Mouse (Mus musculus) stomach, embryonic 14.5 days (tissue): ENCODE data around the gene Qsox1. TPM values are rescaled to one million over a fixed set of nuclear protein-coding genes. Genes with fewer than 3 reads are reported as not detected.

Experiments used
- ATAC-seq: fragments of 200-750 bp; cut with Nextera tagmentation; 2 replicates; pipeline ENCODE4 v1.8.0; 2017; ENCODE audit warnings: low read depth, moderate TSS enrichment; ENCODE audit not compliant: insufficient number of reproducible peaks, insufficient read depth, low FRiP score
- H3K27ac ChIP-seq: fragments of 300-500 bp; sonication (generic); 2 replicates; pipeline ENCODE4 v1.5.1; 2014; ENCODE audit warnings: mild to moderate bottlenecking, low read length, moderate library complexity, mixed read lengths
- H3K27me3 ChIP-seq: fragments of 300-500 bp; sonication (generic); 2 replicates; pipeline ENCODE4 v1.6.1; 2014; ENCODE audit warnings: low read length, control low read depth, mixed read lengths; ENCODE audit not compliant: control insufficient read depth, insufficient read depth
- H3K36me3 ChIP-seq: fragments of 300-500 bp; sonication (generic); 2 replicates; pipeline ENCODE4 v1.6.1; 2014; ENCODE audit warnings: mild to moderate bottlenecking, control low read depth, low read length, moderate library complexity, mixed read lengths; ENCODE audit not compliant: control insufficient read depth, insufficient read depth
- H3K4me1 ChIP-seq: fragments of 300-500 bp; sonication (generic); 2 replicates; pipeline ENCODE4 v1.6.1; 2014; ENCODE audit warnings: low read length, control low read depth, mixed read lengths; ENCODE audit not compliant: control insufficient read depth, insufficient read depth
- H3K4me2 ChIP-seq: fragments of 300-500 bp; sonication (generic); replicated peaks from 2 replicates; pipeline ENCODE4 v1.6.1; 2014; ENCODE audit warnings: low read depth, low read length, control low read depth
- H3K4me3 ChIP-seq: fragments of 300-500 bp; sonication (generic); 2 replicates; pipeline ENCODE4 v1.5.1; 2014; ENCODE audit warnings: low read depth, low read length, control low read depth
- H3K9ac ChIP-seq: fragments of 300-500 bp; sonication (generic); replicated peaks from 2 replicates; pipeline ENCODE4 v1.6.1; 2014; ENCODE audit warnings: low read depth, mild to moderate bottlenecking, control low read depth, low read length, moderate library complexity, mixed read lengths
- H3K9me3 ChIP-seq: fragments of 300-500 bp; sonication (generic); 2 replicates; pipeline ENCODE4 v1.6.1; 2016; ENCODE audit warnings: low read depth, low read length, control low read depth; ENCODE audit not compliant: control insufficient read depth
- WGBS: fragments of 180-500 bp; shearing (Covaris S2); extraction: QIAGEN DNeasy Blood & Tissue Kit; methylation state at CpG from one replicate; pipeline ENCODE4 v1.1.7; 2014; 5-methylcytosine and 5-hydroxymethylcytosine counted together
- polyA plus RNA-seq: library from polyadenylated mRNA; unstranded; fragments of >200 nt; fragmentation: Nextera tagmentation; extraction: Ambion mirVana; gene quantifications from 2 replicates; pipeline ENCODE4 v1.2.1, GENCODE M21; 2014

Gene Qsox1
- polyA plus RNA-seq, 1 experiment from 2014 or later = 26.9 TPM

- Histone ChIP-seq H3K27ac (no peak overlapping the region), H3K4me1 (no peaks in the 10 kb centered on the region), H3K9ac (no peak overlapping the region), H3K9me3 (no peaks in the 10 kb centered on the region), H3K36me3 (peaks cover 18% of the 10 kb centered on the region), H3K4me3 (no peak overlapping the region), H3K4me2 (no peak overlapping the region), H3K27me3 (no peaks in the 10 kb centered on the region)
- no peak for ATAC-seq
- 81% methylated on average over 6 of the region's 6 CpGs for WGBS
These were observed 17.8 kb downstream of the Qsox1 start for GRCm38 (mm10) chr1:155794855-155795254.

GRCm38 (mm10) chr1:155791919-155792318 lies 20.8 kb downstream of the Qsox1 start:
- H3K9ac ChIP-seq = no peak overlapping the region
- no peak overlapping the region for H3K27ac ChIP-seq
- H3K4me3 ChIP-seq = no peak overlapping the region
- WGBS = 59% methylated on average over 5 of the region's 5 CpGs
- ATAC-seq = no peak
- H3K36me3 ChIP-seq = peaks cover 37% of the 10 kb centered on the region
- H3K27me3 ChIP-seq = no peaks in the 10 kb centered on the region
- H3K9me3 ChIP-seq = no peaks in the 10 kb centered on the region
- H3K4me1 ChIP-seq = no peaks in the 10 kb centered on the region
- H3K4me2 ChIP-seq = no peak overlapping the region

GRCm38 (mm10) chr1:155790111-155790974 lies 22.3 kb downstream of the Qsox1 start:
- Histone ChIP-seq H3K9me3 (no peaks in the 10 kb centered on the region), H3K4me1 (no peaks in the 10 kb centered on the region), H3K4me2 (no peak overlapping the region), H3K9ac (no peak overlapping the region), H3K27ac (no peak overlapping the region), H3K36me3 (peaks cover 37% of the 10 kb centered on the region), H3K4me3 (no peak overlapping the region), H3K27me3 (no peaks in the 10 kb centered on the region)
- 79% methylated on average over 16 of the region's 16 CpGs for WGBS
- no peak for ATAC-seq

- H3K27ac ChIP-seq = no peak overlapping the region
- no peak for ATAC-seq
- no peak overlapping the region for H3K4me2 ChIP-seq
- no peak overlapping the region for H3K4me3 ChIP-seq
- no peak overlapping the region for H3K9ac ChIP-seq
- no peaks in the 10 kb centered on the region for H3K27me3 ChIP-seq
- no peaks in the 10 kb centered on the region for H3K4me1 ChIP-seq
- no peaks in the 10 kb centered on the region for H3K9me3 ChIP-seq
- 68% methylated on average over 7 of the region's 7 CpGs for WGBS
- H3K36me3 ChIP-seq = peaks cover 34% of the 10 kb centered on the region
These were observed 26.8 kb downstream of the Qsox1 start for GRCm38 (mm10) chr1:155785886-155786285.

- WGBS = 35% methylated on average over 19 of the region's 19 CpGs
- H3K4me1 ChIP-seq = no peaks in the 10 kb centered on the region
- H3K4me2 ChIP-seq = no peak overlapping the region
- H3K4me3 ChIP-seq = no peak overlapping the region
- H3K27me3 ChIP-seq = no peaks in the 10 kb centered on the region
- peaks cover 27% of the 10 kb centered on the region for H3K36me3 ChIP-seq
- H3K9me3 ChIP-seq = no peaks in the 10 kb centered on the region
- ATAC-seq = no peak
- H3K27ac ChIP-seq = no peak overlapping the region
- no peak overlapping the region for H3K9ac ChIP-seq
These were observed 28.1 kb downstream of the Qsox1 start for GRCm38 (mm10) chr1:155784343-155785205.

DNA sequence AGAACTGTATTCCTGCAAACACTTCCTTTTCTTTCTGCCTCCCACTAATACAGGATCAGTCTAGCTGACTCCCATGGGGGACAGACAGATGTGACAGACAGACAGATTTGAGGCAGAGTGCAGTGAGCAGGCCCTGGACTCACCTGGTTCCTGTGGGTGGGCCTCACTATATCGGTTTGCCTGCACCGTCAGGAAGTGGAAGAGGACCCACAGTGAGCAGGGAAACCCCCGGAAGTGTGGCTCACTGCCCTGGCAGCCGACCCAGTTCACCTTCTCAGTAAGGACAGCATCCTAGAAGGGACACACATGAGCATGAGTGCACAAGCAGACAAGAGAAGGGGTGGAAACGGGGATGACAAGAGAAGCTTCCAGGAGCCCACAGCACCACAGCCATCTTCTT lies 30.3 kb downstream of the Qsox1 start:
- H3K9ac ChIP-seq = no peak overlapping the region
- no peak overlapping the region for H3K4me2 ChIP-seq
- H3K27me3 ChIP-seq = no peaks in the 10 kb centered on the region
- H3K36me3 ChIP-seq = peaks cover 14% of the 10 kb centered on the region
- no peak overlapping the region for H3K27ac ChIP-seq
- no peak for ATAC-seq
- H3K4me3 ChIP-seq = no peak overlapping the region
- WGBS = 74% methylated on average over 5 of the region's 5 CpGs
- no peaks in the 10 kb centered on the region for H3K9me3 ChIP-seq
- no peaks in the 10 kb centered on the region for H3K4me1 ChIP-seq

DNA sequence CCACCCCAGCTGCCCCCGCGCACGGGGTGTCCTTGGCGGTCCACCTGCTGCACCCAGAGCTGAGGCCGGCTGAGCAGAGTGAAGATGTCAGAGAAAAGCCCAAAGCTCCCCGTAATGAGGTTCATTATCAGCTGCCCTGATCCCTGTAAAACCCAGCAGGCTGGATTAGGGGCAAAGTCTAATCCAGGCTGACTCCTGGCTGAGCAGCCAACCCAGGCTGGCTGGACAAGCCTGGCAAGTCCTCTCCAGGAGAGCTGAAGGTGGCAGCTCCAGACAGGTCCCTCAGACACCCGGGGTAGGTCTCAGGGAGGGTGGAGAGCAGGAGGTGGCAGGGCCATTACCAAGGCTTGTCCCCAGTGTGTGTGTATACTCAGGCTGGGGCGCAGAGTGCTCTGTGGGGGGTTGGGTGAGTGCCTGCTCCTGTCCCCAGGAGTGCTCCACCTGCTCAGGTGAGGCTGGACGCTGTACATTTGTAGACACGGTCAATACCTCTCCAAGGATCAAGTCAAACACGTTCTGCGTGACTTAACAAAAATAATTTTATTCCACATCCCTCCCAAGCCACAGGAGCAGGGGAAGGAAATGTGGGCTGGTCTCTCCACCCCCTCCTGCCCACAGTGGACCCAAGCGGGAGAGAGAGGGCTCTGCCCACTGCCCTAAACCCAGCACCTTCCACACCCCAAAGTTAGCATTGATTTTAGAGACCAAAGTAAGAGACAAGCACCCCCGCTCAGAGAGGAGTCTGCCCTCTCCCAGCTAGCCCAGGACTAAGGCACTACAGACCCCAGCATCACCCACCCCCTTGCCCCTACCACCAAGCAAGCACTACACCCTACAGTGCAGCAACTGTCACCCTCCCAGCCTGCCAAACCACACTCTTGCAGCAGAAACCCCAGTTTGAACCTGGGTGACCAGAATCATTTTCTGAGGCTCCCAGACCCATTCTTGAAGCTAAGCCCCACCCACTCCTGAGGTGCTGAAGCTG lies 34.8 kb downstream of the Qsox1 start:
- no peak overlapping the region for H3K9ac ChIP-seq
- no peak overlapping the region for H3K4me3 ChIP-seq
- H3K27me3 ChIP-seq = no peaks in the 10 kb centered on the region
- 58% methylated on average over 14 of the region's 14 CpGs for WGBS
- H3K27ac ChIP-seq = no peak overlapping the region
- H3K4me2 ChIP-seq = no peak overlapping the region
- no peaks in the 10 kb centered on the region for H3K4me1 ChIP-seq
- ATAC-seq = peak; percentile 77
- H3K36me3 ChIP-seq = peaks cover 9% of the 10 kb centered on the region
- no peaks in the 10 kb centered on the region for H3K9me3 ChIP-seq

DNA sequence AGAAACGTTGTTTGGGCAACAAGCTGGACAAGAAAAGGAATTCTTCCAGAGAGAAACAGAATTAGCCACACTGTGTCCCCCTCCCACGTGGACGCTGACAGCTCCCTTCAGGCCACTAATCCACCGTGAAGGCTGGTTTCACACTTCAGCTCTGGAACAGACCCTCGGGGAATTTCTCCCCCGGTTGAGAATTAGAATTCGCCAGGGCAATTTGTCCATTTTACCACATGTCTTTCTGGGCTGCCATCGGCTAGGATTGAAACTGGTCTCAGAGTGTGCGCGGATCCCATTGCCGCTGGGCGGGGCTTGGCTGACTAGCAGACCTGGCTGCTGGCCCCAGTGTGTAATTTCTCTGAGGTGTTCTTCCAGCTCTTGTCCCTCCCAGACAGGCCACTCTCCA lies 53.5 kb downstream of the Qsox1 start:
- no peak for ATAC-seq
- H3K9me3 ChIP-seq = no peaks in the 10 kb centered on the region
- no peak overlapping the region for H3K9ac ChIP-seq
- no peaks in the 10 kb centered on the region for H3K36me3 ChIP-seq
- no peak overlapping the region for H3K27ac ChIP-seq
- 72% methylated on average over 12 of the region's 12 CpGs for WGBS
- no peaks in the 10 kb centered on the region for H3K4me1 ChIP-seq
- no peak overlapping the region for H3K4me2 ChIP-seq
- H3K27me3 ChIP-seq = no peaks in the 10 kb centered on the region
- H3K4me3 ChIP-seq = no peak overlapping the region
